Mouse (Mus musculus): Measurements from ENCODE around the gene Mto1.
"Not testable (repeated sequence)": the region's sequence is repeated elsewhere in the genome, so short reads cannot be mapped to it uniquely, and the experiment has no call there.

Mto1 gene

DNA sequence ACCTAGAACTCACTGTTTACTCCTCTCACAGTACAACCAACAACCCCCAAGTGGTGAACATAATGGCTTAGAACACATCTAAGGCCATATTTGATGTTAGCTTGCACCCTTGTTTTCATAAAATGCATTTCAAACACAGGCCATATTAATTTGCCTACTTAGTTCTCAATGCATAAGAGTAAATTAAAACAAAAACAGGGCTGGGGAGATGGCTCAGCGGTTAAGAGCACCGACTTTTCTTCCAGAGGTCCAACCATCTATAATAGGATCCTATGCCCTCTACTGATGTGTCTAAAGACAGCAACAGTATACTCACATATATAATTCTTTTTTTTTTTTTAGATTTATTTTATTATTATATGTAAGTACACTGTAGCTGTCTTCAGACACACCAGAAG, 27.4 kb downstream of the Mto1 start:
- intact Hi-C loops (cut with DNase I): no loop called here

DNA sequence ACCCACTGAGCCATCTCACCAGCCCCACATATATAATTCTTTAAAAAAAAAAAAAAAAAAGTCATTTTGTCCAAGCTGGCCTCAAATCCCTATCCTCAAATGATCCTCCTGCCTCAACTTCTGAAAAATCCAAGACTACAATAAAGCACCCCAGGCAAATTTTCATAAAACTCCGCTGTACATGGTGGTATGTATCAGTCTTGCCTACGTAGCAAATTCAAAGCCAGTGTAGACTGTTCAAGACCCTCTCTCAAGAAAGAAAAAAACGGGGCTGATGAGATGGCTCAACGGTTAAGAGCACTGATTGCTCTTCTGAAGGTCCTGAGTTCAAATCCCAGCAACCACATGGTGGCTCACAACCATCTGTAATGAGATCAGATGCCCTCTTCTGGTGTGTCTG, 27.9 kb downstream of the Mto1 start:
- intact Hi-C loops (cut with DNase I): no loop called here

DNA sequence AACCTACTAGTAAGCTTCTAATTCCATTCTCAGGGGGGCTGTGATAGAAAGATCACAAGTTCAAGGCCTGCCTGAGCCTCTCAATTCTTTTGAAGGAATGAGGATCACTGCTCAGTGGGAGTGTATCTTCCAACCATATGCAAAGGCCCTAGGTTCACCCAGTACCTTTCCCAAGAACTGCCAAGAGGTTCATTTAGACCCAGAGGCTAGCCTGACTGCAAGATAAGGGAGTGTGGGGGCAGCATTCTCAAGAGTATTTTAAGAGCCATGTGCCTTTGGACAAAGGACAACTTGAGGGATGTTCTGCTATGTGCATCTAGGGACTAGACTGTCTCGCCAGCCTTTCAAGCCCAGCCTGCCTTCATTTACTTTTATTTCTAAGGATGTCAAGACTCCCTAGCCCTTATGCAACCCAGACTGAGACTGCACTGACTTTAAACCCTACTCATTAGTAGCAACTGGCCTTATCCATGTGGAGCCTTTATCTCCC, 28.6 kb downstream of the Mto1 start:
- intact Hi-C loops (cut with DNase I): no loop called here

DNA sequence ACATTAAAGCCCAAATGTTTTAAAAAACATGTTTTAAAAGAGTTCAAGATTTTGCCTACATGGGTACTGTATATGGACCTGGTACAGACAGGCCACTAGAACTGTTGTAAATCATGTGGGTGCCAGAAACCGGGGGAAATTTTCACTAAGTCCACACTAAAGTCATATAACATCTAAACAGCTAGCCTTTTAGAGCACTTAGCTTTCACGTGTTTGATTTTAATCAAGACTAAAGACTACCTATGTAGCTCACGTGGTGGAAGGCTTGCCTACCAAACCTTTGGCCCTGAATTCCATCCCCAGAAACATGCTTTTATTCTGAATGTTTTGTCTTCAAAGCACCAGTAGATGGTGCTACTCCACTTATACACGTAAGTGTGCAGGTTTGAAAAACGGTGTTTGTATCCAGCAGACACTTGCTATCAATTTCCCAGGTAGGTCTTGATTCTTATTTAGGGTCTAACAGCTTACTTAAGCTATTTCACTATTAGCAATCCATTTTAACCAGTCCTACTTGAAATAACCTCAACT, 29.1 kb downstream of the Mto1 start:
- intact Hi-C loops (cut with DNase I): no loop called here

DNA sequence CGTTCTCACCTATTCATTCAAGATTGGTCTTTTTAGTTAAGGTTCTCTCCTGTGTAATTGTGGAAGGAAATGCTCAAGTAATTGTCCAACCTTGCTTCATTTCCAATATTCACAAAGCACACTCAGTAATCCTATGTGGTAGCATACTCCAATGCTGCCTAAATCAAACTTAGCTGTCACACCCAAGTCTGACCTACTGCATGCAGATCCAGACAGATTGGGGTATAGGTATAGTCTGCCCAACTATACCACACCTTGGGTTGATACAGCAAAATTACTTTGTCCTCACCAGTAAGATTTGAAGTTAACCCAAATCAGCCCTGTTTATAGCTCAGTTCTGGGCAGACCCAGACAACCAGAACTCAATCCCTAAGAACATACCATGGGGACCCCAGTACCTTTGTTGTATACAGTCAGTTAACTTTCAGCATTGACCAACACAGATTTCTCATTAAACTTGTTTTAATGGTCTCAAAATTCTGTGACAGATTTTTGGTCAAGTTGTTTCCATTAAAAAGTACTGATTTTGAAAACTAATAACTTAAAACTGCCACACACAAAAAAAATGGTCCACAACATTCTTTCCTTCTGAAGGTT, 30.1 kb downstream of the Mto1 start:
- intact Hi-C loops (cut with DNase I): not testable (repeated sequence)

DNA sequence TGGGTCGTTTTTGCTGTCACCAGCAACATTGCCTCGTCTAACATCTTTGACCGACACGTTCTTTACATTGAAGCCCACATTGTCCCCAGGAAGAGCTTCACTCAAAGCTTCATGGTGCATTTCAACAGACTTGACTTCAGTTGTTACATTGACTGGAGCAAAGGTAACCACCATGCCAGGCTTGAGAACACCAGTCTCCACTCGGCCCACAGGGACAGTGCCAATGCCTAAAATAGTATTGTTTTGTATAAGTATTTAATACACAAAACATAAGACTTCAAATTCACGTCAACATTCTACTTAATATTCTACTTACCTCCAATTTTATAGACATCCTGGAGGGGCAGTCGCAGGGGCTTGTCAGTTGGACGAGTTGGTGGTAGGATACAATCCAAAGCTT, 31.3 kb downstream of the Mto1 start:
- intact Hi-C loops (cut with DNase I): not testable (repeated sequence)

DNA sequence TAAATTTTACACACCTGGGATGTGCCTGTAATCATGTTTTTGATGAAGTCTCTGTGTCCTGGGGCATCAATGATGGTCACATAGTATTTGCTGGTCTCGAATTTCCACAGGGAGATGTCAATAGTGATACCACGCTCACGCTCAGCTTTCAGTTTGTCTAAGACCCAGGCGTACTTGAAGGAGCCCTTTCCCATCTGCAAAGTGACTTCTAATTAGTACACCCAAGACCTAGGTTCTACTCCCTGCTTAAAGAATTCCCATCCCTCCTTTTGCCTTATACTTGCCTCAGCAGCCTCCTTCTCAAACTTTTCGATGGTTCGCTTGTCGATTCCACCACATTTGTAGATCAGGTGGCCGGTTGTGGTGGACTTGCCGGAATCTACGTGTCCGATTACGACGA, 32.2 kb downstream of the Mto1 start:
- intact Hi-C loops (cut with DNase I): loop anchor here (2.0 kb wide), 1 partner anchor 47 kb away; no protein-coding TSS in a partner anchor

DNA sequence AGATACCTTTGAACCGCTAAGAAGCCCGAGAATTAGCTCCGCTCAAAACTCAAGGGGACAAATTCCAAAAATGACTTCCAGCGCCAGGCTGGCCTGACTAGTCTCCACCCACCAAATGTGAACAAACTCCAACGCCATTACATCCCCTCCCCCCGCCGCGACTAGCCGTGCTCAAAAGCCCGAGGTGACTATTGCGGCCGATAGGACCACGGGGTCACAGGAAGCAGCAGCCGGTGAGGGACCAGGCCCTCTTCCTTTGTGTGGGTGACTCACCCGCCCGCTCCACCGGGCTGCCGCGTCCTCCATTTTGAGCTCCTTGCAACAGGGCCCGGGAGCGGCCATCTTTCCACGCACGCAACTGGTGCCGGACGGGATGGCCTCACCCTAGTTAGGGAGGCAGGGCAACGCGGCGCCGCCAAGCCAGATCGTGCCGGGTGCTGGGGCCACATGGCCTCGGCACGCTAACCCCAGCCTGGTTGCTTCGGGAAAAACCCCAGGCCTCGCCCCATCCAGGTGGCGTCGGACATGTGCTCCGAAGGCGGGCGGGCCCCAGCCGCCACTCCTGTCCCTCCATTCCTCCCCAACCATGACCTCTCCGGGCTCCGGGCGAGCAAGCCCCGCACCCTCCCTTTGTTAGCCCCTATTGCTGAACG, 32.8 kb downstream of the Mto1 start:
- intact Hi-C loops (cut with DNase I): loop anchor here (2.0 kb wide), 1 partner anchor 46 kb away; no protein-coding TSS in a partner anchor

DNA sequence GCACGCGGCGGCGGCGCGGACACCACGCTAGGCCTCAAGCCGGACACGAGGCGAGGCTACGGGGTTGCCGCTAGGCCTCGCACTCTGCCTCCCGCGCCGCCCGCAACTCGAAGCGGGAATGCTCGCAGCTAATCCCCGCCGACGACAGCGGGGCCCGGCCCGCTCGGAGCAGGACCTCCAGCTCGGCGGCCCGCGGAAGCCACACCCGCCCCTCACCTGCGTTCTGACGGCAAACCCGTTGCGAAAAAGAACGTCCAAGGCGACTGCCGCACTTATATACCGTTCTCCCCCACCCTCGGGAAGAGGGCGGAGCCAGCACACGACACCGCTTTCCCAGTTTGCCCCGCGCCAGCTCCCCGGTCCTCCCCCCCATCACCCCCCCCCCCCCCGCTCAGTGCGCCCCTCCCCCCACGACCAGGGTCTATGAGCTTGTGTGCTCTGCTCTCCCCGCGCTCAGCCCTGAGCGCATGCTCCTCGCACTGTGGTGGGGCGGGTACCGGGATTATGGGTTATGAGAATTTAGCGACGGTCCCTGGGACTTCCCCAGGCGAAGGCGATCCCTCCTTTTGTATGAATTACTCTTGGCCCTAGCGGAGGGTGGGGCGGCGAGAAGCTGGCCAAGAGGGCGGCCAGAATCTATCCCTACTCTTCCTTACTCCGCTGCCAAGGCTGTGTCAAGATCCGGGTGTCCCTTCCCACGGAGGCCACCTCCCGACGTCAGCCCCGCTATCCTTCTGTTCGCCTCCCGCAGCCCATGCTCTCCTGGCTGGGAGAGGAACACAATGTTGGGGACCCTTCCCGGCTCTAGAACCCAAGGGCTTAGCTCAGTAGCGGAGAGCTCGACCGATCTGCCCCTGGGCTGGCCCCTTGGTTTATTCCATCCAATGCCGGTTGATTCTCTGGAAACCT, 33.7 kb downstream of the Mto1 start:
- intact Hi-C loops (cut with DNase I): loop anchor here (2.0 kb wide), 1 partner anchor 45 kb away; no protein-coding TSS in a partner anchor

DNA sequence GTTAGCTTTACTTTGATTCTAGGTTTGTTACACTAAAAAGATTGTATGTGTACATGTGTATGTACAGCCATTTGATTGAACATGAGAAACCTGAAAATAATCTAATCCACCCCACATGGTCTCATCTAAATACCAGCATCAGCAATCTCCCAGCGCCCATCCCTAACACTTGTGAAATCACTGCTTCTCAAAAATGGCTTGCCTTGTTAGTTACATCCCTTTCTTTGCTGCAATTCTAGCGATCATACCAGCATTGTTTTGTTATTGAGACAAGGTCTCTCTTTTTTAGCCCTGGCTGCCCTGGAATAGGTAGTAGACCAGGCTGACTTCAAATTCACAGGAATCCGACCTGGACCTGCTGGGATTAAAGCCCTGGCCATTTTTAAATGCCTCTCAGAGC, 34.4 kb downstream of the Mto1 start:
- intact Hi-C loops (cut with DNase I): no loop called here

DNA sequence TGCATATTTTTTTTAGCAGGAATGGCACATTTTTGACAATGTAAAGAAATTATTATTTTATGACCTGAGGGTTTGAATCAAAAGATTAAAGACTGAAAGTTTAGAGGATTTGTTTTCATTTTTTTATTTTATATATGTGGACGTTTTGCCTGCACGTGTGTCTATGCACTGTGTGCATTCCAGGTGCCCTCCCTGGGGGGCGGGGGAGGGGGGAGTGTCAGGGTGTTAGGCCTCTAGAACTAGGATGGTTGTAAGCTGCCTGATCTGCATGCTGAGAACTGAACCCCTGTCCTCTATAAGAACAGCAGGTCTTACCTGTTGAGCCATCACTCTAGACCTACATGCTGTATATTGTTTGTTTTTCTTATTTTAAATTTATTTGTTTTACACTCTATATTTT, 36.7 kb downstream of the Mto1 start:
- intact Hi-C loops (cut with DNase I): no loop called here

DNA sequence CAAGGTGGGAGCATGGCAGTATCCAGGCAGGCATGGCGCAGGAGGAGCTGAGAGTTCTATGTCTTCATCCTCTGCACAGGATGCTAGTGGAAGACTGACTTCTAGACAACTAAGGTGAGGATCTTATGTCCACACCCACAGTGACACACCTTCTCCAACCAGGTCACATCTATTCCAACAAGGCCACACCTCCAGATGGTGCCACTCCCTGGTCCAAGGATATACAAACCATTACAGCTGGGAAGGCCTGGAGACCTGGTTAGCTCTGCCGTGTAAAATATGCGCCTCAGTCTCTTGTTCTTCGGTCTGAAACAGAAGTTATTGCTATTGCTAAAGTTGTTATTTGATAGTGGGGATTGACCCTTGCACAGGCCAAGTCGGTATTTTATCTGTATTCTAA, 40.0 kb downstream of the Mto1 start:
- intact Hi-C loops (cut with DNase I): not testable (repeated sequence)

DNA sequence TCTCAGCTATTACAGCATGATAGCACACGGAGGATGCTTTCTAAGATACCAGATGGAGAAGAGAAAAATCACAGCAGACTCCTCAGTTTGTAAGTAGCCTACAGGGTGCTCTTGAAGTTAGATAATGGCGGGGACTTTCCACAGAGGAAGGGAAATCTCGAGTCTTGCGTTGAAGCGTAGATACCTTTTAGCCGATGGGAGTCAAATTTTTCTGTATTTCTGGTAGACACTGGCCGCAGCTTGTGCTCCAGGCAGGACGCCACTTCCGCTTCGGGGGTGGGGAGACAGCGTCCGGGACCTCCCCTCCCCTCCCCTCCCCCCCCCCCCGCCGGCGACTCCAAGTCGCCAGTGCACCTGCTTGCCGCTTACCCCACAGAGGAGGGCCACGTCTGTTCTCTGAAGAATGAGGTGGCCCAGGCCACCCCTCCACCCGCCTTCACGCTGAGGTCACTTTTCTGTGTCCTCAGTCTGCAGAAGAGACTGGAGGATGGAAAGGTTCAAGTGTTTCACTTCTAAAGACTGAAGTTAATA, 40.9 kb downstream of the Mto1 start, which contains the start of gene Eef1a1:
Gene Eef1a1, minus strand, starts transcription at position 262 of the 531 bp plus-strand sequence.
- intact Hi-C loops (cut with DNase I): no loop called here

DNA sequence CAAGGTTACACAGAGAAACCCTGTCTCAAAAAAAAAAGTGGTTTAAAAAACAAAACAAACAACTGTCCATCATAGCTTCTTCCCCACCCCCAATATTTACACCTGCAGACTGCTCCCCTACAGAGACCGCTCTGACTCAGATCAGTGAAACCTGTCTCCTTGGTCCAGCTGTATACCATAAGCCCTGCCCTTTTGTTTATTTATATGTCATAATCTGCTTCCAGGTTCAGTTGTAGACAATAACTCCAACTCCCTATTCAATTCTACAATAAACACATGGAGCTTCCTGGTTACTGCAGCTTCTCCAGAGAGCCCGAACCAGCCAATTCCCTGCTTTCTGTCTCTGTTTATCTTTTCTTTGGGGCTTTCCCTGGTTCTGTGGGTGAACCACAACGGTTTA, 43.2 kb downstream of the Mto1 start:
- intact Hi-C loops (cut with DNase I): no loop called here

DNA sequence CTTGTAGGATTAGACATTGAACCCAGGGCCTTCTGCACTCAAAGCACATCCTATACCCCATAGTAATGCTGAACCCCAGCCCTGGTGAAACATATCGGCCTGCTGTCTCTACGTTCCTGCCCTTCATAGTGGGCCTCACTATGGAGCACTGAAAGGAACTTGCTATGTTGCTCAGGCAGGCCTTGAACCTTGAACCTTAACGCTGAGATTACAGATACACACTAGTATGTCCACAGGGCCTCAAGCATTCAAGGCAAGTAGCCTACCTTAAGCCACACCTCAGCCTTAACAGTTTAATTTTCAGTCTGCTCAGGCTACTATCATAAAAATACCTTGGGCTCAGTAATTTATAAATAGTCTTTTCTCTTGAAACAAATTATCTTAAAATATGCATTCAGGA, 44.2 kb downstream of the Mto1 start:
- intact Hi-C loops (cut with DNase I): no loop called here

DNA sequence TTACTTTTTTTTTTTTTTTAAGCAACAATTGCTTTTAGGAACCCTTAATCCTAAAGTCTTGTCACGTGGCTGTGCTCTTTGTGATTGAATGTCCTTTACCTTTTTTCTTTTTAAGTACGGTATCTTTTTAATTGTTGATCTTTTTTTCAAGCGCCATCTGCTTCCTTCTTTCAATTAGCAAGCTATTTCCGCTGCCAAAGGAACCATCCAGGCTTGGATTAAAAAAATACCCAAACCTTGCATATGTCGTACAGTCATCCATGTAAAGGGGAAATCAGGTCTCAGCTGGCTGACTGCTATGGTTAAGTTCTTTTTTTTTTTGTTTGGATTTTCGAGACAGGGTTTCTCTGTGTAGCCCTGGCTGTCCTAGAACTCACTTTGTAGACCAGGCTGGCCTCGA, 45.2 kb downstream of the Mto1 start:
- intact Hi-C loops (cut with DNase I): no loop called here

DNA sequence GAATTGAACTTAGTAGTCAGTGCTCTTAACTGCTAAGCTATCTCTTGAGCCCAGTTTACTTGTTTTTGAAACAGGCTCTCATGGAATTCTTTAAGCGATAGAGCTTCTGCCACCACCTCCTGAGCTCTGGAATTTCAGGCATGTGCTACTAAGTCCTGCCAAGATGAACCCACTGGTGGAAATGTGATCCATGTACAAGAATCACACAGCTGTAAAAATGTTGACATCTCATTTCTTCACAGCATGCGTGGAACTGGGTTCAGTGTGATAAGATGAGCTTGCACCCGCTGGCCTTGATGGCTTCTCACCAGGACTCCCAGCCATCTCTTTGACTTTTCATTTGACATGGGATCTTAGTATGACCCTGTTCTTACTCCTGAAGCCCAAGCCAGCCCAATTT, 52.4 kb downstream of the Mto1 start:
- intact Hi-C loops (cut with DNase I): no loop called here

DNA sequence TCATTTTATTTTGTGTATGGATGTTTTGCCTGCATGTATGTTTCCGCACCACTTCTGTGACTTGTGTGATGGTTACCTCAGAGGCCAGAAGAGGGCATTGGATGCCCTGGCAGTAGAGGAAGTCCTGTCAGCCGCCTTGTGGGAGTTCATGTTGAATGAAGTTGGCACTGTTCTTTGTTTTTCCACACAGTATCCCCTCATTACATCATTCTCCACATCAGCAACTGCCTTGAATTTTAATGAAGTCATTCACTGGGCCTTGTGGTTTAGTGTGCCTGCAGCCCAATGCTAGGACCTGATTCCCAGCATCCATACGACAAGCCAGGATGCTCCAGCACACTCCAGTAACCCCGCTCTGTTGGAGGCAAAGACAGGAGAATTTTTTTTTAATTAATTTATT, 53.3 kb downstream of the Mto1 start:
- intact Hi-C loops (cut with DNase I): no loop called here

DNA sequence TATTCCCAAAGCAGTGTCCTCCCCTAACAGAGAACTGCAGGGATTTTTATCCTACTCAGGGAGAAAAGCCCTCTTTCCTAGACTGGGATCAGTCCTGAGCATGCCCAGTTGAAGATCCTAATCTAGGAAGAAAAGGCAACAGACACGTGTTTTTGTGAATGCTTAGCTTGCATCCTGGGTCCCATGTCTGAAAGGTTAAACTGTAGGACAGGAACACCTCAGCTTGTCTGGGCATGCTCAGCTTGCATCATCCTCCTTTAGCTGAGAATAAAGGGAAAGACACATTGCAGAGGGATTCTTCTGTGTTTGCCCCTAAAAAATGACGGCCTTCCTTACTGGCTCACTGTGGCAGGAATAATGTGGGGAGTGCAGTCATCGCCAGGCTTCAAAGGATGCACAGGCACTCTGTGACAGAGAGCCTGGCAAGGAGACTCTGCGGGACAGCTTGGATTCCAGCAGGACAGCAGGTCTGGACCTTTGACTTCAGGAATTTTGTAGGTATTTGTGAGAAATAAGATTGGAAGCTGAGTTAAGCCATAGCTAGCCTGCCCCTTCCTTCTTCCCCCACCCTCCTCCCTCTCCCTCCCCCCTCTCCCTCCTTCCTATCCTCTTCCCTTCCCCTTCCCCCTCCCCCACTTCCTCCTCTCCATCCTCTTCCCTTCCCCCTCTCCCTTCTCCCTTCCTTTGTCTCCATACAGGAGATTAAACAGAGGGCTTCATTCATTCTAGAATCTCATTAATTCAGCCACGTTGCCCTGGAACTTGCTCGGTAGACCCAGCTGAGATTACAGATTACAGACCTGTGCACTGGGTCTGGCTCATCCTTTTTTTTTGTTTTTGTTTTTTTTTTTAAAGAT, 55.4 kb downstream of the Mto1 start:
- intact Hi-C loops (cut with DNase I): no loop called here

DNA sequence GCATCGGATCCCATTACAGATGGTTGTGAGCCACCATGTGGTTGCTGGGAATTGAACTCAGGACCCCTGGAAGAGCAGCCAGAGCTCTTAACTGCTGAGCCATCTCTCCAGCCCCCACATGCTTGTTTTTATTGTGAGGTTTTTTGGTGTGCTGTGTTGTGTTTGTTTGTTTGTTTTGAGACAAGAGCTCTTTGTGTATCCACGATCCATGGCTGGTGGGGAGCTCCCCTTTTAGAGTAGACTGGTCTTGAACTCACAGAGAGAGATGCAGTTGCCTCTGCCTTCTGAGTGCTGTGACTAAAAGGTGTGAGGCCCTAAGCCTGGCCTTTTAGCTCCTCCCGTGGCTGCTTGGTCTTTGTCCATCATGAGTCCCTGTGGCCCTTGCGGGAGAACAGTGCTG, 56.1 kb downstream of the Mto1 start:
- intact Hi-C loops (cut with DNase I): no loop called here

DNA sequence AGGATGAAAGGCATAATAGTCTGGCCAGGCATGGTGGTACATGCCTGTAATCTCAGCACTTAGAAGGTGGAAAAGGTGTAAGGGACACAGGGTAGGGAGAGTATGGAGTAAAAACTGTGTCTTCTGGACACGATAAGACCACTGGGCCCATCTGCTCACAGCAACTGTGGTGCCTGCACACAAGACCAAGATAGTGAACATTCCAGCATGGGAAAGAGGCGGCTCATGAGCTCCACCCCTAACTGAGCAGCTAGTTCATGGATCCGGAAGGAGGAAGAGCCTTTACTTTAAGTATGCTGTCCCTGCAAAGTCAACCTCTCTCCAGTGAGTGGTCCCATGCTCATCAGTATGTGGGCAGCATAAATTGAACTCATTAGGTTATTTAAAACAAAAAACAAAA, 56.7 kb downstream of the Mto1 start:
- intact Hi-C loops (cut with DNase I): no loop called here
